Mouse (Mus musculus) hindbrain, postnatal 0 days (tissue): ENCODE measurements at regions not wholly inside any gene's neighbourhood (a gene's known extent, or its start where the extent isn't known, plus 50 kb on each side); places are given as distances from the start of the nearest gene placed in this dataset.

Experiments used
- ATAC-seq: fragments of 200-750 bp; cut with Nextera tagmentation; 2 replicates; pipeline ENCODE4 v1.8.0; 2017; ENCODE audit warnings: mild to moderate bottlenecking, moderate TSS enrichment, moderate library complexity
- DNase-seq: peaks from one replicate; pipeline ENCODE4 v3.0.0-alpha.2; 2015; ENCODE audit warnings: low spot score
- H3K27ac ChIP-seq: fragments of 300-500 bp; sonication (generic); 2 replicates; pipeline ENCODE4 v1.5.1; 2014; ENCODE audit warnings: mild to moderate bottlenecking
- H3K27me3 ChIP-seq: fragments of 300-500 bp; sonication (generic); 2 replicates; pipeline ENCODE4 v1.6.1; 2014; ENCODE audit warnings: low read length, mixed read lengths; ENCODE audit not compliant: insufficient read depth
- H3K36me3 ChIP-seq: fragments of 300-500 bp; sonication (generic); 2 replicates; pipeline ENCODE4 v1.6.1; 2014; ENCODE audit warnings: low read length, mixed read lengths; ENCODE audit not compliant: insufficient read depth
- H3K4me1 ChIP-seq: fragments of 300-500 bp; sonication (generic); 2 replicates; pipeline ENCODE4 v1.6.1; 2014; ENCODE audit warnings: antibody characterized with exemption, low read length, mixed read lengths; ENCODE audit not compliant: insufficient read depth
- H3K4me2 ChIP-seq: fragments of 300-500 bp; sonication (generic); 2 replicates; pipeline ENCODE4 v1.6.1; 2014; ENCODE audit warnings: low read depth, mild to moderate bottlenecking, low read length, moderate library complexity, mixed read lengths
- H3K4me3 ChIP-seq: fragments of 300-500 bp; sonication (generic); 2 replicates; pipeline ENCODE4 v1.5.1; 2014; ENCODE audit warnings: low read length
- H3K9ac ChIP-seq: fragments of 300-500 bp; sonication (generic); replicated peaks from 2 replicates; pipeline ENCODE4 v1.6.1; 2014; ENCODE audit warnings: mild to moderate bottlenecking, low read length, moderate library complexity, mixed read lengths
- H3K9me3 ChIP-seq: fragments of 300-500 bp; sonication (generic); 2 replicates; pipeline ENCODE4 v1.6.1; 2016; ENCODE audit warnings: low read length, mixed read lengths
- CTCF ChIP-seq: IDR thresholded peaks from 2 replicates; pipeline ENCODE4 v1.5.1; 2016; ENCODE audit warnings: antibody characterized with exemption, control low read depth, low read depth
- WGBS: fragments of 180-500 bp; shearing (Covaris S2); extraction: QIAGEN DNeasy Blood & Tissue Kit; methylation state at CpG from one replicate; pipeline ENCODE4 v1.1.7; 2014; 5-methylcytosine and 5-hydroxymethylcytosine counted together

DNA sequence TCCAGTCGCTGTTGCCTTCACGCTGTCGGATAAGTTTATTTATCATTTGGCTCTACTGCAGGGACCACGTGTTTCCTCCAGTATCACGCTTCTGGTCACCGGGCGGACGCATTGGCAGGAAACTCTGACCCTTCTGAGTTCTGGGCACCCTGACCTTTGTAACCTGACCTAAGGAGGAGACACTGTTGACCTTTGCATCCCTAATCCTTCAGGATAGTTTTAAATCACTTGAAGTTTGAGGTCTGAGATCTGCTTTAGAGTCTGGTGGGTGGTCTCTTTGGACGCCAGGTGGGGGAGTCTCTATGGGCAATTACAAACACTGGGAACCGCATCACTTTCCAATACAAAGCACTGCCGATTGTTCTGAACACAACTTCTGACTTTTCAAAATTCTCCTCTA is 192.6 kb upstream of the Nrip1 start:
- Histone ChIP-seq H3K36me3 (no peaks in the 10 kb centered on the region), H3K27ac (no peak overlapping the region), H3K4me2 (no peak overlapping the region), H3K4me1 (no peaks in the 10 kb centered on the region), H3K9me3 (no peaks in the 10 kb centered on the region), H3K27me3 (no peaks in the 10 kb centered on the region), H3K9ac (no peak overlapping the region), H3K4me3 (no peak overlapping the region)
- no peak for TF ChIP-seq CTCF
- WGBS = 59% methylated on average over 11 of the region's 11 CpGs
- no peak for DNase-seq
- ATAC-seq = no peak

DNA sequence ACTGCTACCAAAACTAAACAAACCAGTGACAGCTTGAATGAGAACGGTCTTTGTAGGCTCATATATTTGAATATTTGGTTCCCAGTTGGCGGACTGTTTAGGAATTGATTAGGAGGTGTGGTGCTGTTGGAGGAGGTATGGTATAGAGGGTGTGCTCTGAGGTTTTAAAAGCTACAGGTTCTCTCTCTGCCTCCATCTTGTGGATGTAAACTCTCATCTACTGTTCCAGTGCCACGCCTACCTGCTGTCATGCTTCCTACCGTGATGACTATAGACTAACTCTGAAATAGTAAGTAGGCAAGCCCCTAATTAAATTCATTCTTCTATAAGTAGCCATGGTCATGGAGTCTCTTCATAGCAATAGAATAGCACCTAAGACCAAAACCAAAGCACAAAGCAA is 181.2 kb upstream of the Nrip1 start:
- WGBS = 89% methylated on average over 4 of the region's 4 CpGs
- H3K4me2 ChIP-seq = no peak overlapping the region
- H3K4me3 ChIP-seq = no peak overlapping the region
- H3K9ac ChIP-seq = no peak overlapping the region
- DNase-seq (no peak), ATAC-seq (no peak)
- no peak for TF ChIP-seq CTCF
- no peaks in the 10 kb centered on the region for H3K4me1 ChIP-seq
- no peaks in the 10 kb centered on the region for H3K27me3 ChIP-seq
- no peaks in the 10 kb centered on the region for H3K36me3 ChIP-seq
- no peaks in the 10 kb centered on the region for H3K9me3 ChIP-seq
- no peak overlapping the region for H3K27ac ChIP-seq

DNA sequence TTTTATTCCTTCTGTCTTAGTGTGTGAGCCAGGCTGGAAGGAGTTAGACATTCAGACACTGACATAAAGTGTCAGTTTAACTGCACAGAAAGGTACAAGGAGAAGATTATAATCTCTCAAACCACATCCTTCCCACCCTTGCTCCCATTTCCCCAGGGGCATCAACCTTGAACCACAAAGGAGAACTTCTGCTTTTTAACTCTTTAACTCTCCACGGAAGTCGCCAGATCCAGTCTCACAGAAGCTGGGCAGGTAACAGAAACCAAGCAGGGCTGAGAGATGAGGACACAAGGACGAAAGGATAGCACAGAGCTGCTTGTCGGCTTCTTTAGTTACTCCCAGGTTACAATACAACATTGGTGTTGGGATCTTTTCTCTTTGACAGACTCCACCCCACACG is 176.0 kb upstream of the Nrip1 start:
- Histone ChIP-seq H3K9ac (no peak overlapping the region), H3K27me3 (no peaks in the 10 kb centered on the region), H3K36me3 (no peaks in the 10 kb centered on the region), H3K4me1 (no peaks in the 10 kb centered on the region), H3K9me3 (no peaks in the 10 kb centered on the region), H3K4me3 (no peak overlapping the region), H3K27ac (no peak overlapping the region), H3K4me2 (no peak overlapping the region)
- DNase-seq (no peak), ATAC-seq (no peak)
- 83% methylated on average over 5 of the region's 5 CpGs for WGBS
- no peak for TF ChIP-seq CTCF

DNA sequence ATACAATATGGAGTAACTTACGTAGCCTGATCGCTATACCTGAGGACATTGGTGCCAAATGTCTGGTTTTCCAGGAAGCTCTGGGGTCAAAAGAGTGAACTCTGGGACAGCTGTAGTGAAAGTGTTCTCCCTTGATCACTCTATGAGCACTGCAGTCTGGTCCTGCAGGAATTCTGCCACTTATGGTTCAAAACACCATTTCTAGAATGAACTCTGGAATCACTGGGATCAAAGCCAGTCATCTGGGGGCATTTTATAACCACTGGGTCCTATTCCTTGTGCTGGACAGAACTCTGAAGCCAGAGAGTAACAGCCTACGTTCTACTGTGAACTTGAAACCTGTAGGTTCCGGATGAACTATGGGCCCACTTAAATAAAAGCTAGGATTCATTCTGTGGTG is 173.5 kb upstream of the Nrip1 start:
- no peaks in the 10 kb centered on the region for H3K36me3 ChIP-seq
- ATAC-seq = no peak
- 93% methylated on average over 4 of the region's 4 CpGs for WGBS
- no peak overlapping the region for H3K27ac ChIP-seq
- no peak overlapping the region for H3K9ac ChIP-seq
- no peaks in the 10 kb centered on the region for H3K4me1 ChIP-seq
- no peak for TF ChIP-seq CTCF
- no peak for DNase-seq
- H3K27me3 ChIP-seq = no peaks in the 10 kb centered on the region
- no peak overlapping the region for H3K4me2 ChIP-seq
- H3K4me3 ChIP-seq = no peak overlapping the region
- H3K9me3 ChIP-seq = no peaks in the 10 kb centered on the region

DNA sequence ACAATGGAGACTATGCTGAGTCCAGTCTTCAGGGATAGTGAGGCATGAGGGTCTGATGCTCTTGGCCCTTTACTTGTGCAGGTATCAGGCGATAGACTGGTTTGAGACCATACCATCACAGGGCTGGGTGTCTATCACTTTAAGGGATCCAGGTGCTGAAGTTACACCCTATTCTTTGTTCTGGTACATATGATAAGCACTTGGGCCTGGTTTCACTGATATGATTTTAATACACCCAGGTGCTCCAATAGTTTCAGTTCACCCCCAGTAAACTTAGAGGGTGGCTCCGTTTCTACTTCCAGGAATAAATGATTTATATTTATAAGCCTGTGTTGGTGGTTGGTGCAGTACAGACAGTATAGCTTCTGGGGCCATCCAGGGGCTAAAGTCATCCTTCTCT is 173.0 kb upstream of the Nrip1 start:
- Histone ChIP-seq H3K27me3 (no peaks in the 10 kb centered on the region), H3K27ac (no peak overlapping the region), H3K36me3 (no peaks in the 10 kb centered on the region), H3K4me2 (no peak overlapping the region), H3K4me1 (no peaks in the 10 kb centered on the region), H3K9me3 (no peaks in the 10 kb centered on the region), H3K9ac (no peak overlapping the region), H3K4me3 (no peak overlapping the region)
- no peak for ATAC-seq
- no peak for DNase-seq
- no peak for TF ChIP-seq CTCF
- 94% methylated on average over 2 of the region's 2 CpGs for WGBS

DNA sequence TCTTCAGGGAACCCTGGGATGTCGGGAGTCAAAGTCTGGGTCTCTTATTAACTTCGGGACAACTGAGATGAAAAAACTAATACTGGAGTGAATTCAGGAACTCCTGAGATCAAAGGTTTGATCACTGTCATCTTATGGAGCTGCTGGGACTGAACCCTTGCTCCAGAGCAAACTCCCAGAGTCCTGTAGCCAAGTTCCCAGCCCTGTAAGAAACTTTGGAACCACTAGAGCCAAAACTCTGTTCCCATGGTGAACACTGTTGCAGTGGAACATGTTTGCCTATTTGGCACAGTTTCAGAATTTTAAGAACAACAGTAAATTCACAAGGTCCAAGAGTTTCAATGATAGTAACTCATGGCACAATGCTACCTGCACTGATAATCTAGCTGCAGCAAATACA is 172.3 kb upstream of the Nrip1 start:
- Histone ChIP-seq H3K4me2 (no peak overlapping the region), H3K9ac (no peak overlapping the region), H3K4me3 (no peak overlapping the region), H3K36me3 (no peaks in the 10 kb centered on the region), H3K4me1 (no peaks in the 10 kb centered on the region), H3K27ac (no peak overlapping the region), H3K9me3 (no peaks in the 10 kb centered on the region), H3K27me3 (no peaks in the 10 kb centered on the region)
- no peak for TF ChIP-seq CTCF
- 78% methylated on average over 2 of the region's 2 CpGs for WGBS
- DNase-seq = no peak
- no peak for ATAC-seq

DNA sequence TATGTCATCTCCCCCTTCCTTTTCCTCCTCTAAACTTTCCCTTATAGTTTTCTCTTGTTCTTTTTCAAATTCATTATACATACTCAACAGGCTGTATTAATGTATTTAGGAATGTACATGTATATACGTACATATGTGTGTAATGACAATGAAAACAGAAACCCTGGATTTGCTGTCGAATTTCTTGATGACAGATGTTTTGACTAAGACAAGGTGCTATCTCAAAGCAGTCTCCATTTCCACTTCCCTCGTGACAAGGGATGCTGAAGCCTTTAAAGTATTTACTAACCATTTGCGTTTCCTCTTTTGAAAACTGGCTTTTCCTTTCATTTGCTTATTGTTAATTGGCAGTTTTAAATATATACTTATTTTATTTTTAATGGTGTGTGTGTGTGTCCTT is 171.3 kb upstream of the Nrip1 start:
- WGBS = 89% methylated on average over 4 of the region's 4 CpGs
- no peak for DNase-seq
- no peak for ATAC-seq
- TF ChIP-seq CTCF = no peak
- H3K4me3 ChIP-seq = no peak overlapping the region
- H3K27ac ChIP-seq = no peak overlapping the region
- 0 out of 2 replicates have a peak, but pooled peaks cover under 1% of the 10 kb centered on the region for H3K4me1 ChIP-seq
- H3K9ac ChIP-seq = no peak overlapping the region
- H3K4me2 ChIP-seq = no peak overlapping the region
- no peaks in the 10 kb centered on the region for H3K36me3 ChIP-seq
- no peaks in the 10 kb centered on the region for H3K27me3 ChIP-seq
- H3K9me3 ChIP-seq = no peaks in the 10 kb centered on the region
